Mouse (Mus musculus): ENCODE results near the gene Atg16l2. TPM values are rescaled to one million over a fixed set of nuclear protein-coding genes. Genes with fewer than 3 reads are reported as not detected.

Atg16l2 gene
- polyA plus RNA-seq, 1 experiment from 2014 or later, result 6.0 TPM

GRCm38 (mm10) chr7:101309985-101310326 lies 7.9 kb upstream of the Atg16l2 start:
- DNase-seq (ENCODE audit: low spot score), result no peak
- Histone ChIP-seq H3K27me3 (ENCODE audit: control insufficient read depth, insufficient read depth, low read length) (no peaks in the 10 kb centered on the region), H3K9ac (ENCODE audit: low read length) (peak overlapping the region; percentile 75), H3K4me1 (replicated peaks; ENCODE audit: control insufficient read depth, insufficient read depth) (no peaks in the 10 kb centered on the region), H3K4me3 (ENCODE audit: low read depth, low read length) (peak overlapping the region; percentile 57), H3K4me2 (replicated peaks; ENCODE audit: low read depth) (peak overlapping the region; percentile 60), H3K9me3 (ENCODE audit: control insufficient read depth, low read length) (no peaks in the 10 kb centered on the region), H3K27ac (replicated peaks) (peak overlapping the region; percentile 95), H3K36me3 (ENCODE audit: control insufficient read depth, insufficient read depth, low read length) (no peaks in the 10 kb centered on the region)
- TF ChIP-seq CTCF (IDR thresholded peaks at IDR 0.05; ENCODE audit: low read depth), result no peak
- TF ChIP-seq EP300 (optimal IDR thresholded peaks at IDR 0.05), result no peak
- 30% methylated on average over 5 of the region's 5 CpGs for WGBS
- no peak; the same call in 1 of the 2 replicates for ATAC-seq (ENCODE audit: low FRiP score, low TSS enrichment)

GRCm38 (mm10) chr7:101306841-101307240 lies 4.8 kb upstream of the Atg16l2 start:
- 34% methylated on average over 2 of the region's 2 CpGs for WGBS
- Histone ChIP-seq H3K27me3 (ENCODE audit: control insufficient read depth, insufficient read depth, low read length) (no peaks in the 10 kb centered on the region), H3K9ac (ENCODE audit: low read length) (no peak overlapping the region), H3K36me3 (ENCODE audit: control insufficient read depth, insufficient read depth, low read length) (no peaks in the 10 kb centered on the region), H3K27ac (replicated peaks) (no peak overlapping the region), H3K4me3 (ENCODE audit: low read depth, low read length) (no peak overlapping the region), H3K4me2 (replicated peaks; ENCODE audit: low read depth) (no peak overlapping the region), H3K9me3 (ENCODE audit: control insufficient read depth, low read length) (no peaks in the 10 kb centered on the region), H3K4me1 (replicated peaks; ENCODE audit: control insufficient read depth, insufficient read depth) (no peaks in the 10 kb centered on the region; the same call in 1 of the 2 replicates)
- ATAC-seq (ENCODE audit: low FRiP score, low TSS enrichment), result no peak
- TF ChIP-seq CTCF (IDR thresholded peaks at IDR 0.05; ENCODE audit: low read depth) (no peak), EP300 (optimal IDR thresholded peaks at IDR 0.05) (no peak)
- DNase-seq (ENCODE audit: low spot score), result no peak

DNA sequence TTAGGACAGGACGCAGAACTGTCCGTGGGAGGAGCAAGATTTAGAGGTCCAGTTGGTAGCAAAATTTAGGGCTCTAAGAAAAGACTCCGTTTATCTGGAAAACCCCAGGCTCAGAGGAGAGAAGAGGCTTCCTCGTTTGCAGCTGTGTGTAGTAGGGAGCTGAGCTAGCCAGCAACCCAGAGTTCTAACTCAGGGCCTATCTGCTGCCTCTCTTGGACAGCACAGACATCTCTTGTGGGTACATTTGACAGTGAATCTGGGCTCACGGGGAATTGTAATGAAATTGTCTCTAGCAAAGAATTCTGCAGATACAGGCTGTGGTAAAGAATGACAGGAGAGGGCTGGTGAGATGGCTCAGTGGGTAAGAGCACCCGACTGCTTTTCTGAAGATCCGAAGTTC lies 640 bp upstream of the Atg16l2 start:
- H3K9ac ChIP-seq (ENCODE audit: low read length), result peak overlapping the region; percentile 68
- 43% methylated on average over 7 of the region's 7 CpGs for WGBS
- H3K9me3 ChIP-seq (ENCODE audit: control insufficient read depth, low read length), result no peaks in the 10 kb centered on the region
- no peaks in the 10 kb centered on the region for H3K36me3 ChIP-seq (ENCODE audit: control insufficient read depth, insufficient read depth, low read length)
- peak overlapping the region; percentile 72 for H3K4me3 ChIP-seq (ENCODE audit: low read depth, low read length)
- H3K27ac ChIP-seq (replicated peaks), result peak overlapping the region; percentile 74; the same call in 1 of the 2 replicates
- ATAC-seq (ENCODE audit: low FRiP score, low TSS enrichment), result no peak
- TF ChIP-seq EP300 (optimal IDR thresholded peaks at IDR 0.05), result no peak
- TF ChIP-seq CTCF (IDR thresholded peaks at IDR 0.05; ENCODE audit: low read depth), result no peak
- H3K4me1 ChIP-seq (replicated peaks; ENCODE audit: control insufficient read depth, insufficient read depth), result no peaks in the 10 kb centered on the region; the same call in 1 of the 2 replicates
- no peak for DNase-seq (ENCODE audit: low spot score)
- H3K4me2 ChIP-seq (replicated peaks; ENCODE audit: low read depth), result peak overlapping the region; percentile 69
- H3K27me3 ChIP-seq (ENCODE audit: control insufficient read depth, insufficient read depth, low read length), result no peaks in the 10 kb centered on the region

GRCm38 (mm10) chr7:101301361-101301880 lies 630 bp downstream of the Atg16l2 start:
- Histone ChIP-seq H3K36me3 (ENCODE audit: control insufficient read depth, insufficient read depth, low read length) (no peaks in the 10 kb centered on the region), H3K9ac (ENCODE audit: low read length) (peak overlapping the region; percentile 68), H3K9me3 (ENCODE audit: control insufficient read depth, low read length) (no peaks in the 10 kb centered on the region), H3K4me2 (replicated peaks; ENCODE audit: low read depth) (peak overlapping the region; percentile 69), H3K27me3 (ENCODE audit: control insufficient read depth, insufficient read depth, low read length) (no peaks in the 10 kb centered on the region), H3K27ac (replicated peaks) (peak overlapping the region; percentile 74), H3K4me1 (replicated peaks; ENCODE audit: control insufficient read depth, insufficient read depth) (peaks cover under 1% of the 10 kb centered on the region; the same call in 1 of the 2 replicates), H3K4me3 (ENCODE audit: low read depth, low read length) (peak overlapping the region; percentile 72)
- TF ChIP-seq EP300 (optimal IDR thresholded peaks at IDR 0.05) (no peak), CTCF (IDR thresholded peaks at IDR 0.05; ENCODE audit: low read depth) (no peak)
- WGBS, result 1% methylated on average over 30 of the region's 30 CpGs
- DNase-seq (ENCODE audit: low spot score), result no peak
- peak; percentile 15 for ATAC-seq (ENCODE audit: low FRiP score, low TSS enrichment)

- Histone ChIP-seq H3K27ac (replicated peaks) (no peak overlapping the region), H3K36me3 (ENCODE audit: control insufficient read depth, insufficient read depth, low read length) (no peaks in the 10 kb centered on the region), H3K4me3 (ENCODE audit: low read depth, low read length) (no peak overlapping the region), H3K4me1 (replicated peaks; ENCODE audit: control insufficient read depth, insufficient read depth) (peaks cover 2% of the 10 kb centered on the region; the same call in 1 of the 2 replicates), H3K9ac (ENCODE audit: low read length) (no peak overlapping the region), H3K4me2 (replicated peaks; ENCODE audit: low read depth) (no peak overlapping the region), H3K9me3 (ENCODE audit: control insufficient read depth, low read length) (no peaks in the 10 kb centered on the region), H3K27me3 (ENCODE audit: control insufficient read depth, insufficient read depth, low read length) (no peaks in the 10 kb centered on the region)
- TF ChIP-seq CTCF (IDR thresholded peaks at IDR 0.05; ENCODE audit: low read depth) (no peak), EP300 (optimal IDR thresholded peaks at IDR 0.05) (no peak)
- DNase-seq (ENCODE audit: low spot score) (no peak), ATAC-seq (ENCODE audit: low FRiP score, low TSS enrichment) (no peak)
- 80% methylated on average over 3 of the region's 3 CpGs for WGBS
Measured at GRCm38 (mm10) chr7:101298375-101298774, 3.7 kb downstream of the Atg16l2 start.

GRCm38 (mm10) chr7:101297023-101297405 lies 5.0 kb downstream of the Atg16l2 start:
- H3K9ac ChIP-seq (ENCODE audit: low read length), result no peak overlapping the region

More at GRCm38 (mm10) chr7:101297023-101297405, 5.0 kb downstream of the Atg16l2 start:
- Histone ChIP-seq H3K27me3 (ENCODE audit: control insufficient read depth, insufficient read depth, low read length) (no peaks in the 10 kb centered on the region), H3K27ac (replicated peaks) (no peak overlapping the region), H3K4me2 (replicated peaks; ENCODE audit: low read depth) (peak overlapping the region; percentile 48), H3K9me3 (ENCODE audit: control insufficient read depth, low read length) (no peaks in the 10 kb centered on the region), H3K36me3 (ENCODE audit: control insufficient read depth, insufficient read depth, low read length) (no peaks in the 10 kb centered on the region), H3K4me3 (ENCODE audit: low read depth, low read length) (no peak overlapping the region; the same call in 1 of the 2 replicates), H3K4me1 (replicated peaks; ENCODE audit: control insufficient read depth, insufficient read depth) (peaks cover 2% of the 10 kb centered on the region; the same call in 1 of the 2 replicates)
- DNase-seq (ENCODE audit: low spot score) (no peak), ATAC-seq (ENCODE audit: low FRiP score, low TSS enrichment) (no peak)
- WGBS, result 33% methylated on average over 8 of the region's 8 CpGs
- no peak for TF ChIP-seq CTCF (IDR thresholded peaks at IDR 0.05; ENCODE audit: low read depth)
- no peak for TF ChIP-seq EP300 (optimal IDR thresholded peaks at IDR 0.05)
